7 mouse cellular contexts compared by ENCODE assay signal in genomic region chr10:77070072-77070471, GRCm38 (mm10). TPM values are rescaled to one million over a fixed set of nuclear protein-coding genes. Genes with fewer than 3 reads are reported as not detected.
DNase-seq lines count a peak whose midpoint lies in the region; ATAC-seq and TF ChIP-seq lines count a peak whose summit lies in the region.

No protein-coding gene starts in this region.

- TF ChIP-seq CTCF in E14TG2a.4 (conservative IDR thresholded peaks at IDR 0.05; ENCODE audit: low read length): peak; percentile 63
- TF ChIP-seq CTCF in kidney, postnatal 0 days (IDR thresholded peaks at IDR 0.05; ENCODE audit: low read depth): peak; percentile 80

- 0 out of 2 replicates have a peak, but pooled peaks have one; percentile 16 for ATAC-seq in forebrain, embryonic 15.5 days (replicated peaks)
- ATAC-seq in kidney, postnatal 0 days (replicated peaks; ENCODE audit: low FRiP score, low read depth): no peak
- peak; percentile 25; the same call in 1 of the 2 replicates for ATAC-seq in liver, embryonic 16.5 days (ENCODE audit: low read depth)

- no peak overlapping the region for H3K9ac ChIP-seq in forebrain, embryonic 15.5 days (replicated peaks)
- H3K9ac ChIP-seq in kidney, postnatal 0 days (ENCODE audit: low read depth, low read length): no peak overlapping the region
- no peak overlapping the region for H3K9ac ChIP-seq in liver, embryonic 16.5 days (ENCODE audit: low read depth, low read length)

- peaks cover 24% of the 10 kb centered on the region for H3K4me1 ChIP-seq in E14TG2a.4 (replicated peaks; ENCODE audit: low read depth, low read length)
- H3K4me1 ChIP-seq in forebrain, embryonic 15.5 days: no peaks in the 10 kb centered on the region
- no peaks in the 10 kb centered on the region for H3K4me1 ChIP-seq in kidney, postnatal 0 days (replicated peaks; ENCODE audit: insufficient read depth, low read length)
- peaks cover 6% of the 10 kb centered on the region; the same call in 1 of the 2 replicates for H3K4me1 ChIP-seq in liver, embryonic 16.5 days (ENCODE audit: control insufficient read depth, low read depth, low read length)

- H3K27ac ChIP-seq in forebrain, embryonic 15.5 days (replicated peaks): no peak overlapping the region
- H3K27ac ChIP-seq in kidney, postnatal 0 days: no peak overlapping the region
- no peak overlapping the region for H3K27ac ChIP-seq in liver, embryonic 16.5 days (ENCODE audit: low read length)

- no peak overlapping the region for H3K4me3 ChIP-seq in E14TG2a.4 (replicated peaks; ENCODE audit: low read length)
- H3K4me3 ChIP-seq in forebrain, embryonic 15.5 days: no peak overlapping the region
- H3K4me3 ChIP-seq in kidney, postnatal 0 days (replicated peaks; ENCODE audit: low read depth, low read length): no peak overlapping the region
- H3K4me3 ChIP-seq in liver, embryonic 16.5 days (ENCODE audit: low read depth, low read length): no peak overlapping the region

- H3K27me3 ChIP-seq in E14TG2a.4 (ENCODE audit: insufficient read depth, low read length): no peaks in the 10 kb centered on the region
- H3K27me3 ChIP-seq in forebrain, embryonic 15.5 days: no peaks in the 10 kb centered on the region
- no peaks in the 10 kb centered on the region for H3K27me3 ChIP-seq in kidney, postnatal 0 days (ENCODE audit: insufficient read depth, low read length)
- H3K27me3 ChIP-seq in liver, embryonic 16.5 days (ENCODE audit: control insufficient read depth, insufficient read depth, low read depth, low read length): no peaks in the 10 kb centered on the region

- no peaks in the 10 kb centered on the region for H3K9me3 ChIP-seq in E14TG2a.4 (ENCODE audit: low read length)
- no peaks in the 10 kb centered on the region for H3K9me3 ChIP-seq in forebrain, embryonic 15.5 days
- no peaks in the 10 kb centered on the region for H3K9me3 ChIP-seq in kidney, postnatal 0 days (replicated peaks; ENCODE audit: low read length)
- no peaks in the 10 kb centered on the region for H3K9me3 ChIP-seq in liver, embryonic 16.5 days (replicated peaks; ENCODE audit: control insufficient read depth, low read length)

- WGBS in forebrain, embryonic 15.5 days: 60% methylated on average over 4 of the region's 4 CpGs
- 58% methylated on average over 4 of the region's 4 CpGs for WGBS in kidney, postnatal 0 days
- WGBS in liver, embryonic 16.5 days (ENCODE audit: insufficient replicate concordance): 26% methylated on average over 4 of the region's 4 CpGs

- H3K4me2 ChIP-seq in forebrain, embryonic 15.5 days (replicated peaks): no peak overlapping the region
- H3K4me2 ChIP-seq in kidney, postnatal 0 days (ENCODE audit: low read length): no peak overlapping the region
- H3K4me2 ChIP-seq in liver, embryonic 16.5 days (ENCODE audit: low read depth, low read length): no peak overlapping the region

- H3K36me3 ChIP-seq in E14TG2a.4 (ENCODE audit: insufficient read depth, low read length): peaks cover 99% of the 10 kb centered on the region
- no peaks in the 10 kb centered on the region for H3K36me3 ChIP-seq in forebrain, embryonic 15.5 days
- peaks cover 49% of the 10 kb centered on the region for H3K36me3 ChIP-seq in kidney, postnatal 0 days (ENCODE audit: insufficient read depth, low read length)
- no peaks in the 10 kb centered on the region for H3K36me3 ChIP-seq in liver, embryonic 16.5 days (ENCODE audit: control insufficient read depth, insufficient read depth)

- DNase-seq in B cell, adult 2 months: peak; percentile 65 to 70
- DNase-seq in c-Kit-positive CD71-positive TER-119-negative erythroid progenitor cells, embryonic 14.5 days (ENCODE audit: low read depth): peak; percentile 68
- peak; percentile 66 for DNase-seq in kidney, postnatal 0 days (ENCODE audit: low spot score)
- DNase-seq in right cerebral cortex, adult 18-20 months: peak; percentile 41

RNA-seq across cellular contexts. Expression of gene Slc19a1, which starts 38.0 kb away (rescaled TPM):
- polyA plus RNA-seq in forebrain, embryonic 15.5 days (2015; fragmentation: Nextera tagmentation; extraction: Ambion mirVana): 35.4 and 37.9 TPM in 2 replicates
- 48.0 and 51.5 TPM in 2 replicates for polyA plus RNA-seq in kidney, postnatal 0 days (2015; fragmentation: Nextera tagmentation; extraction: Ambion mirVana)
- polyA plus RNA-seq in liver, embryonic 16.5 days (2015; fragmentation: Nextera tagmentation; extraction: Ambion mirVana): 12.4 and 12.6 TPM in 2 replicates
